Mouse (Mus musculus) ES-Bruce4 (cell line): ENCODE measurements around the gene Hist1h4c.

ENCODE experiments used
- CTCF ChIP-seq: IDR thresholded peaks from one replicate; pipeline ENCODE4 v1.8.1; 2011; ENCODE audit warnings: low read depth, low read length
- POLR2A ChIP-seq: IDR thresholded peaks from one replicate; pipeline ENCODE4 v1.8.1; 2011; ENCODE audit warnings: low read length; ENCODE audit not compliant: insufficient read depth

DNA sequence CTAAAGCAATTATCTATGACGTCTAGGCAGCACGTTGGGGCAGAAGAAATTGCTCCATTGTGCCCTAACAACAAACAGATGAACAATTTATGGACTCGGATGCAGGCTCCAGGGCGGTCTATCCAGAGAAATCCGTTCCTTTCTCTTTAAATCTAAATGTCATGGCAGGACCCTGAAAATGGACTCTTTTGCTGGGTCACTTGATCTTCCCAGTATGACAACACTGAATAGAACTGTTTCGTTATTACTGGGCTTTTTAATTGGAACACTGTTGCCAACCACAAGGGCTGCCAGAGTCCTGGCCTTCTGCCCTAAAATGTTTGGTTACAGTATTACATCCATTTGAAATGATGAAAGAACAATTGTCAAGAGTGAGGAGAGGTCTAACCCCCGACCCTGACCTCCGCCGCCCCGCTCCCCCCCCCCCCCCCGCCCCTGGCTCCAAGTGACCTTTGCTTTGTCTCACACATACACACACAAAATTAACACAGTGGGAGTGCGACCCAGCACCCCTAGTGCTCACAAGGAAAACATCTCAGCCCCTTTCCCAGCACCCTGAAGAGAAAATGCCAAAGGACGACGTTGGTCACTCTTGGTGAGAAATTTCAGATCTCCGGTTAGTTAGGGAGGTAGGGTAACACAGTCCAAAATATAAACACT lies 11.6 kb upstream of the Hist1h4c start:
- no peak for TF ChIP-seq CTCF
- TF ChIP-seq POLR2A: no peak
